Mouse (Mus musculus) Patski (cell line): ENCODE measurements around the gene Dmgdh. TPM values are rescaled to one million over a fixed set of nuclear protein-coding genes. Genes with fewer than 3 reads are reported as not detected.

Source experiments
- ATAC-seq: fragments of 100-300 bp; one replicate; pipeline ENCODE4 v1.8.0; 2021
- CTCF ChIA-PET: fragments of 350-600 bp; sonication (Branson Sonifier 250); formaldehyde crosslinking; loops from one replicate; lab custom pipeline; 2022; ENCODE audit warnings: inconsistent platforms; lab: Charles Lee
- POLR2A ChIA-PET: fragments of 350-600 bp; sonication (Branson Sonifier 250); formaldehyde crosslinking; loops from one replicate; lab custom pipeline; 2022; ENCODE audit warnings: antibody characterized with exemption, inconsistent platforms; lab: Charles Lee
- DNase-seq: peaks from one replicate; pipeline ENCODE4 v3.0.0-alpha.2; 2011; ENCODE audit warnings: low read depth, low spot score
- H3K27me3 ChIP-seq: fragments of 371-371 bp; one replicate; pipeline ENCODE4 v1.5.1; 2021
- CTCF ChIP-seq: fragments of 100-300 bp; IDR thresholded peaks from one replicate; pipeline ENCODE4 v1.5.1; 2021
- in situ Hi-C: fragments of 300-500 bp; cut with MboI; formaldehyde crosslinking; loops from 3 replicates; pipeline ENCODE4 v1.11.1; 2018; ENCODE audit warnings: low pct_unique_long_range_greater_than_20kb, mixed read lengths
- polyA plus RNA-seq: library from polyadenylated mRNA; unstranded; gene quantifications from one replicate; pipeline ENCODE4 v1.2.3, GENCODE M21; 2021

Gene Dmgdh
- polyA plus RNA-seq, 1 experiment from 2014 or later = not detected

DNA sequence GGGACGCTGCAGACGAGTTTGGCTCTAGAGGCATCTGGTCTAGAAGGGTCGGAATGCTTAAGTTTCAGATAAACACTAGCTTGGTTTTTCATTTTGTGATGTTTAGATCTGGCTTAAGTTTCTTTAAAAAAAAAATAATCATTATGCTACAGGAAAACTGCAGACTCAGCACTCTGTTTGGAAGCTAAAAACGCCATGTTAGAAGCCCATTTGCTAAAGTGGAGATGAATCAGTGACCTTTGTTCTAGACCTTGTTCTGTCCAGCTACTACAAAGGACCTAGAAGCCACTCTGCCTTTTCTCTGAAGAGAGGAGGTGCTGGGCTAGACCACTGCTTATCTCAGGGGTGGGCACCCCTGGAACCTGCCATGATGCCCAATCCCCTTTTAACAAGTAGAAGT is 36.1 kb downstream of the Dmgdh start:
- in situ Hi-C loops = loop anchor here (25.0 kb wide), 1 partner anchor 948 kb away; no protein-coding TSS in a partner anchor
- peaks cover 22% of the 10 kb centered on the region for H3K27me3 ChIP-seq
- CTCF ChIA-PET = no interaction called here
- DNase-seq (no peak), ATAC-seq (no peak)
- POLR2A ChIA-PET = no interaction called here
- TF ChIP-seq CTCF = no peak

DNA sequence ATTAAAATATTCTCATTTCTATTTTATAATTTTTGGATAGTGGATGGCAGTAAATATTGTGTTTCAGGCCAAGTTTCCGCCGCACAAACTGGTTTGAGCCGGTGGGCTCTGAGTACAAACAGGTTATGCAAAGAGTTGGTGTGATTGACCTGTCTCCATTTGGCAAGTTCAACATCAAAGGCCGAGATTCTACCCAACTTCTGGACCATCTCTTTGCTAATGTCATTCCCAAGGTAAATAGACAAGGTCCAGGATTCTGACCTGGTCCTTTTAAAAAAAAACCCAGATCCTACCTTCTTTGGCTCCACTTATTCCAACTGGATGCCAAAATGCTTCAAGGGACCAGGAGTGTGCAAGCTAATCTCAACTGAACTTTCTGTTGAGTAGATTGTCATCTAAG is 37.0 kb downstream of the Dmgdh start:
- H3K27me3 ChIP-seq = peaks cover 24% of the 10 kb centered on the region
- ChIA-PET CTCF (interaction anchor here (1.2 kb wide), 1 partner anchor 20 kb away, joined by 3 read pairs; no protein-coding TSS in a partner anchor), POLR2A (interaction anchor here (0.7 kb wide), 1 partner anchor 121 kb away, joined by 5 read pairs; no protein-coding TSS in a partner anchor)
- TF ChIP-seq CTCF = no peak
- in situ Hi-C loops = loop anchor here (25.0 kb wide), 1 partner anchor 949 kb away; no protein-coding TSS in a partner anchor
- DNase-seq (no peak), ATAC-seq (no peak)

DNA sequence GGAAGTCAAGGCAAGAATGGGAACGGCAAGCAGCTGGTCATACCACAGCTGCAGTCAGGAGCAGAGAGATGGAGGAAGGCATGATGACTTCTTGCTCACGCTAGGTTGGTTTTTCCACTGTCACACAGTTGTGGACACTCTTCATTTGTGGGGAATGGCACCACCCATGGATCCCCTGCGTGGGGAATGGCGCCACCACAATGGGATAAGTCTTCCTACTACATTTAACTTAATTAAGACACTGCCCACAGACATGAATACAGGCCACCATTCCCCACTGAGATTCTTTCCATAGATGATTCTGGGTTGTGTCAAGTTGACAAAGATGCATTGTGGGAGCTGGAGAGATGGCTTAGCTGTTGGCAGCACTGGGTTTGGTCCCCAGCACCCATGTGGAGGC is 38.1 kb downstream of the Dmgdh start:
- POLR2A ChIA-PET = no interaction called here
- CTCF ChIA-PET = no interaction called here
- no peak for ATAC-seq
- in situ Hi-C loops = loop anchor here (25.0 kb wide), 1 partner anchor 950 kb away; no protein-coding TSS in a partner anchor
- DNase-seq = no peak
- TF ChIP-seq CTCF = no peak
- peaks cover 17% of the 10 kb centered on the region for H3K27me3 ChIP-seq

DNA sequence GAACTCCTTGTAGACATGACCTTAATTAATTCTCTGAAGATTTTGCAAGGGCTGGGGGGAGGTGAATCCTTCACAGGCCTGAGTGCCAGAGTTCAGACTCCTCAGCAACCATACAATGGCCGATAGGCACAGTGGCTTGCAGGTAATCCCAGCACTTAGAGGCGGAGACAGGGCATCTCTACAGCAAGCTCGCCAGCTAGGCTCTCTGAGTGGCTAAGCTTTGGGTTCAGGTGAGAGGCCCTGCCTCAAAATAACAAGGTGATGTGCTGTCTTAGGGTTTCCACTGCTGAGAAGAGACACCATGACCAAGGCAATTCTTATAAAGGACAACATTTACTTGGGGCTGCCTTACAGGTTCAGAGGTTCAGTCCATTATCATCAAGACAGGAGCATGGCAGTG is 39.6 kb downstream of the Dmgdh start:
- in situ Hi-C loops = loop anchor here (25.0 kb wide), 1 partner anchor 952 kb away; no protein-coding TSS in a partner anchor
- DNase-seq (no peak), ATAC-seq (no peak)
- CTCF ChIA-PET = no interaction called here
- H3K27me3 ChIP-seq = peaks cover 15% of the 10 kb centered on the region
- POLR2A ChIA-PET = no interaction called here
- TF ChIP-seq CTCF = no peak

DNA sequence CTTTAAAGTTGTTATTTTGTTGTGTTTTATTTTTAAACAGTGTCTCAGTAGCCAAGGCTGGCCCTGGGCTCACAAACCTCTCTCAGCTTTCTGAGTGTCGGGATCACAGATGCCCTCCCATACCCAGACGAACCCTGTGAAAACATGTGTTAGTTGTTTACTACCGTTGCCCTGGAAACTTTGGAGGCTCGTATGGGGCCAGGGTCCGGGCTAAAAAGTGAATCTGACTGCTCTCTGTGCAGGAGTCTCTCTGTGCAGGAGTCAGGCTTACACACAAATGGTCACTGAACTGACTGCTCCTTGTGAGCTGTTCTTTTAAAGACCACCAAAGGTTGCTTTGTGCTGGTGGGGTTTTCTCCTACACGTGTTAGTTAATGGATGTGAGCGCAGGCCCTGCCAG is 42.9 kb downstream of the Dmgdh start:
- H3K27me3 ChIP-seq = peaks cover 29% of the 10 kb centered on the region
- DNase-seq (no peak), ATAC-seq (no peak)
- CTCF ChIA-PET = no interaction called here
- POLR2A ChIA-PET = no interaction called here
- no peak for TF ChIP-seq CTCF
- in situ Hi-C loops = loop anchor here (25.0 kb wide), 1 partner anchor 955 kb away; no protein-coding TSS in a partner anchor

DNA sequence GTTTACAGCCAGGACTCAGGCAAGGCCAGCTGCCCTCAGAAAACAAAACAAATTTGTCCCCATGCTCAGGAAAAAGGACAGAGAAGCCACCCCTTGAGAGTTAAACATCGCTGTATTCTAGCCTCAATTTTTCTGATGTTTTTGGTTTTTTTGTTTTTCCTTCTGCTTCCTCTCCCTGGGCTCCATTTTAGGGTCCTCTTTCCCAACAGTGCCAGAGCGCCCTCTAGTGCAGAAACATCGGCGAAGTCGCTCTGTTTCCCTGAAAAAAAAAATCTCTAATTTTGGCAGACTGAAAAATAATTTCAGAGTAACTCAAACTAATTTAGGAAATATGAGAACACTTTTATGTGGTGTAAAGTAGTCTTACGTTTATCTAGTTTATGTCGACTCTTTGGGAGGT is 44.7 kb downstream of the Dmgdh start:
- TF ChIP-seq CTCF = peak; percentile 87
- ChIA-PET POLR2A (interaction anchor here (1.2 kb wide), 1 partner anchor 20 kb away, joined by 3 read pairs; no protein-coding TSS in a partner anchor), CTCF (interaction anchor here (1.0 to 1.3 kb wide), 2 partner anchors 16 to 732 kb away, joined by 3 to 4 read pairs; no protein-coding TSS in a partner anchor)
- peaks cover 29% of the 10 kb centered on the region for H3K27me3 ChIP-seq
- DNase-seq = no peak
- ATAC-seq = no peak
- in situ Hi-C loops = loop anchor here (25.0 kb wide), 1 partner anchor 957 kb away; no protein-coding TSS in a partner anchor

DNA sequence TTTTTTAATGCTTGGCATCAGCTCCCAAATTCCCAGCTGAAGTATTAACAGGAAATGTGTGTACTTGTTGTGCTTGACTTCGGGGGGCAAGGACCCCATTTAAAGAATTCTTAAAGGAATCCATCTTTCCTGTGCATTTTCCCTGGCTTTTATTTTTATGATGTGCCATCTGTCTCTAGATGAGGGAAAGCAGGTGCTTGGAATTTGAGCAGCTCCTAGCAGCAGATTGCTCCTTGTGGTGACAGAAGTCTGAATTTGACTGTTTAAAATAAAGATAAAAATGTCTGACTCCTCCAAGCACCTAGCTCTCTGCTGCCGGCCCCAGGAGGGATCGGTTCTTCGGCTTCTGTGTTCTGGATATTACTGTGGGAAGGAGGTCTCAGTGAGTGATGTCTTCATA is 47.7 kb downstream of the Dmgdh start:
- DNase-seq (no peak), ATAC-seq (no peak)
- TF ChIP-seq CTCF = no peak
- ChIA-PET CTCF (no interaction called here), POLR2A (no interaction called here)
- in situ Hi-C loops = loop anchor here (25.0 kb wide), 1 partner anchor 960 kb away; no protein-coding TSS in a partner anchor
- H3K27me3 ChIP-seq = peaks cover 34% of the 10 kb centered on the region

- DNase-seq = no peak
- ChIA-PET CTCF (interaction anchor here (1.3 kb wide), 1 partner anchor 20 kb away, joined by 3 read pairs; no protein-coding TSS in a partner anchor), POLR2A (interaction anchor here (0.8 kb wide), 1 partner anchor 417 kb away, joined by 3 read pairs; no protein-coding TSS in a partner anchor)
- ATAC-seq = no peak
- no peak for TF ChIP-seq CTCF
- in situ Hi-C loops = loop anchor here (25.0 kb wide), 1 partner anchor 961 kb away; no protein-coding TSS in a partner anchor
- H3K27me3 ChIP-seq = peaks cover 36% of the 10 kb centered on the region
Measured at GRCm38 (mm10) chr13:93723455-93723854, 49.2 kb downstream of the Dmgdh start.

- POLR2A ChIA-PET = no interaction called here
- DNase-seq = no peak
- CTCF ChIA-PET = interaction anchor here (0.8 to 1.3 kb wide), 3 partner anchors 21 to 35 kb away, joined by 3 to 4 read pairs (median 3); no protein-coding TSS in a partner anchor
- no peak for ATAC-seq
- peak; percentile 83 for TF ChIP-seq CTCF
- in situ Hi-C loops = loop anchor here (25.0 kb wide), 1 partner anchor 962 kb away; no protein-coding TSS in a partner anchor
- peaks cover 36% of the 10 kb centered on the region for H3K27me3 ChIP-seq
Measured at GRCm38 (mm10) chr13:93724206-93724605, 50.0 kb downstream of the Dmgdh start.

GRCm38 (mm10) chr13:93735131-93735636 is 61.0 kb downstream of the Dmgdh start:
- ChIA-PET POLR2A (no interaction called here), CTCF (interaction anchor here (0.9 kb wide), 1 partner anchor 17 kb away, joined by 3 read pairs; no protein-coding TSS in a partner anchor)
- DNase-seq (no peak), ATAC-seq (no peak)
- in situ Hi-C loops = no loop called here
- TF ChIP-seq CTCF = no peak
- H3K27me3 ChIP-seq = peaks cover 14% of the 10 kb centered on the region

GRCm38 (mm10) chr13:93744118-93744517 is 69.9 kb downstream of the Dmgdh start:
- CTCF ChIA-PET = no interaction called here
- DNase-seq (no peak), ATAC-seq (no peak)
- no peaks in the 10 kb centered on the region for H3K27me3 ChIP-seq
- no peak for TF ChIP-seq CTCF
- POLR2A ChIA-PET = interaction anchor here (0.7 kb wide), 1 partner anchor 21 kb away, joined by 3 read pairs; no protein-coding TSS in a partner anchor
- in situ Hi-C loops = no loop called here
